In the genomic region with DNA sequence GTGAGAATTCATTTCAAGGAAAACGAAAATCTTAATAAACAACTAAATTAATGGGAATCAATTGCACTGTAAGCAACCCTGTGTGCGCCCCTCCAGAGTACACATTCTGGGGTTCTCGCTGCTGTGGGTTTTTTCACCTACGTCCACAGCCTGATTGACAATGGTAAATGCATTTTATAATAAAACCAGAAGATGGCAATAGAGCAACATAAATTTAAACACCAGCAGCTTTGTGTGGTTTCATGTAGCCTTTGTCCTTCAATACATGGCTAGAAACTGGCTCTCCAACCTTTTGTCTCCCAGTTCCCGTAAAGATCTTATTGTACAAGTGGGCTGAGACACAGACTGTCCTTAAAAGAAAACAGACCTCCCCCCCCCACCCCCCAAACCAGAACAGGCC, we compare ENCODE assay signal across 9 mouse cellular contexts. TPM values are rescaled to one million over a fixed set of nuclear protein-coding genes. Genes with fewer than 3 reads are reported as not detected.
DNase-seq lines count a peak whose midpoint lies in the region; ATAC-seq and TF ChIP-seq lines count a peak whose summit lies in the region.
"Had no signal": no experiment of that assay in that cellular context is flagged by ENCODE, and none has a peak within 500 bp of the region (broad histone marks: within the 10 kb centered on the region; RNA-seq: fewer than 3 reads in every experiment).

No protein-coding gene starts in this region.

- peak overlapping the region; percentile 46 for H3K4me3 ChIP-seq in layer of hippocampus, adult 2 months
- H3K4me3 ChIP-seq in heart, embryonic 13.5 days = peak overlapping the region; percentile 34
- no peak overlapping the region for H3K4me3 ChIP-seq in limb, embryonic 10.5 days
- H3K4me3 ChIP-seq: erythroblast, embryonic 14.5 days had no signal

- H3K4me1 ChIP-seq in heart, embryonic 13.5 days = peaks cover 13% of the 10 kb centered on the region
- peaks cover 31% of the 10 kb centered on the region for H3K4me1 ChIP-seq in limb, embryonic 10.5 days

- peak overlapping the region; percentile 60 for H3K9ac ChIP-seq in heart, embryonic 13.5 days

- TF ChIP-seq CTCF in layer of hippocampus, adult 2 months (conservative IDR thresholded peaks at IDR 0.05) = peak; percentile 61

- WGBS in heart, embryonic 13.5 days = 23% methylated on average over 5 of the region's 5 CpGs
- WGBS in limb, embryonic 10.5 days = 60% methylated on average over 5 of the region's 5 CpGs

- H3K9me3 ChIP-seq in heart, embryonic 13.5 days = no peaks in the 10 kb centered on the region
- no peaks in the 10 kb centered on the region for H3K9me3 ChIP-seq in limb, embryonic 10.5 days (replicated peaks)

- peak; percentile 16 to 42 for DNase-seq in layer of hippocampus, adult 2 months (ENCODE audit: low spot score in 2 of 2)
- no peak for DNase-seq in layer of hippocampus, postnatal 25 days (ENCODE audit: extremely low spot score in 1 of 2, low spot score in 1 of 2)
- peak; percentile 60 for DNase-seq in adipocyte (ENCODE audit: low spot score)
- DNase-seq in limb, embryonic 10.5 days (ENCODE audit: low spot score) = no peak
- no peak for DNase-seq in ovary, adult 18-20 months (ENCODE audit: low spot score)
- no peak for DNase-seq in urinary bladder, adult 2 months (ENCODE audit: low spot score)

- ATAC-seq in heart, embryonic 13.5 days (ENCODE audit: extremely low read depth, insufficient number of reproducible peaks, low FRiP score, low TSS enrichment) = no peak
- peak; percentile 58; the same call in 1 of the 2 replicates for ATAC-seq in monocyte, adult 5-6 weeks (replicated peaks; ENCODE audit: insufficient number of reproducible peaks, low FRiP score, low TSS enrichment, poor library complexity, severe bottlenecking)

- H3K27ac ChIP-seq in layer of hippocampus, adult 2 months = peak overlapping the region; percentile 62; the same call in 1 of the 2 replicates
- 0 out of 2 replicates have a peak overlapping the region, but pooled peaks have one; percentile 39 for H3K27ac ChIP-seq in heart, embryonic 13.5 days (replicated peaks)
- H3K27ac ChIP-seq in limb, embryonic 10.5 days = peak overlapping the region; percentile 73

- H3K27me3 ChIP-seq in heart, embryonic 13.5 days (replicated peaks) = no peaks in the 10 kb centered on the region
- H3K27me3 ChIP-seq in limb, embryonic 10.5 days (ENCODE audit: low read depth, poor library complexity, severe bottlenecking) = no peaks in the 10 kb centered on the region

- H3K4me2 ChIP-seq in heart, embryonic 13.5 days = peak overlapping the region; percentile 63

- no peaks in the 10 kb centered on the region for H3K36me3 ChIP-seq in heart, embryonic 13.5 days
- H3K36me3 ChIP-seq in limb, embryonic 10.5 days = no peaks in the 10 kb centered on the region

RNA-seq across cellular contexts. Expression of a gene that starts 33.0 kb away (rescaled TPM):
- total RNA-seq in layer of hippocampus, adult 2 months (2021) = 10 to 100 TPM; 31.7 to 33.0 TPM
- 10 to 100 TPM; 32.1 to 32.4 TPM for total RNA-seq in layer of hippocampus, postnatal 25 days (2021)
- 459 and 524 TPM in 2 replicates for polyA plus RNA-seq in heart, embryonic 13.5 days (2015; fragmentation: Nextera tagmentation; extraction: Ambion mirVana)
- 33.2 and 42.9 TPM in 2 replicates for polyA plus RNA-seq in limb, embryonic 10.5 days (2016; fragmentation: Nextera tagmentation; extraction: Ambion mirVana)
- 28.7 to 44.7 TPM (median 42.2 TPM) in 3 replicates for total RNA-seq in monocyte, adult 5-6 weeks (2017)
- polyA plus RNA-seq in urinary bladder, adult 2 months (2012; rRNA removed) = 102 and 112 TPM in 2 replicates

RNA-seq across cellular contexts. Expression of a gene that starts 49.1 kb away (rescaled TPM):
- total RNA-seq in layer of hippocampus, adult 2 months (2021) = 1 to 10 TPM in 1 of 2 experiments, under 1 TPM in 1; 0.71 to 1.1 TPM
- total RNA-seq in layer of hippocampus, postnatal 25 days (2021) = 1 to 10 TPM; 1.2 to 1.4 TPM
- polyA plus RNA-seq in heart, embryonic 13.5 days (2015; fragmentation: Nextera tagmentation; extraction: Ambion mirVana) = 415 and 464 TPM in 2 replicates
- polyA plus RNA-seq in limb, embryonic 10.5 days (2016; fragmentation: Nextera tagmentation; extraction: Ambion mirVana) = 0.74 and 5.4 TPM in 2 replicates
- not detected in 3 replicates for total RNA-seq in monocyte, adult 5-6 weeks (2017)
- polyA plus RNA-seq in urinary bladder, adult 2 months (2012; rRNA removed) = 1.8 and 1.9 TPM in 2 replicates
- polyA plus RNA-seq: erythroblast, embryonic 14.5 days had no signal

Comparison
In these comparisons a context has a peak if more than half of its experiments do, and no peak if none do; other contexts are left out.
1. DNase-seq: peak in layer of hippocampus, adult 2 months (2 of 2) and adipocyte (single experiment); none in layer of hippocampus, postnatal 25 days (0 of 2), limb, embryonic 10.5 days (single experiment), ovary, adult 18-20 months (single experiment) and urinary bladder, adult 2 months (single experiment).
2. Peak in every context shown above with its lines, with median percentiles within 50 percentile points of each other: H3K27ac ChIP-seq.